In the genomic region with DNA sequence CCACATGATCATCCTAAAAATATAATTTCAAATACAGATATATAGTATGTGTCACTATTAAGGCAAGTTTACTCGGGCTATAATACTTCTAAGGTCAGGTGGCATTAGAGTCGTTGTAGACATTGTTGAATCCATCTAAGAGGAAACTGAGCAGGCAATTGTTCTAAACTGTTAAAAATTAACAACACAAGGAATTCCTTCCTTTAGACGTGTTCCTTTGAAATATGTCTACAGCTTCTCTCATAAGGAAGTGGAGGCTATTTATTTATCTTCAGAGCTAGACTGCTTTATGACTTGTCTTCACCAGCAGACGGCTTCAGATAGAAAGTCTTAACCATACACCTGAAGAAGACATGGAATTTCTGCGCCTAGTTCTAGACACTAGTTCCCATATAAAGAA, we compare ENCODE assay signal across 15 mouse cellular contexts.
"Had no signal": no experiment of that assay in that cellular context is flagged by ENCODE, and none has a peak within 500 bp of the region (broad histone marks: within the 10 kb centered on the region; RNA-seq: fewer than 3 reads in every experiment).

No protein-coding gene starts in this region.

- DNase-seq: retina, postnatal 1 day; right cerebral cortex, adult 18-20 months; right cerebral cortex, postnatal 14 days; right cerebral cortex, postnatal 25 days; right cerebral cortex, postnatal 4 days; spleen, adult 18-20 months; thymus, adult 18-20 months; thymus, adult 2 months; thymus, postnatal 14 days; thymus, postnatal 25 days; thymus, postnatal 36 days; thymus, postnatal 4 days had no signal

- H3K9ac ChIP-seq: neural tube, embryonic 13.5 days; neural tube, embryonic 15.5 days; stomach, embryonic 15.5 days had no signal

- H3K36me3 ChIP-seq: neural tube, embryonic 13.5 days; neural tube, embryonic 15.5 days; stomach, embryonic 15.5 days had no signal

- H3K27me3 ChIP-seq: neural tube, embryonic 13.5 days; neural tube, embryonic 15.5 days; stomach, embryonic 15.5 days had no signal

- H3K9me3 ChIP-seq: neural tube, embryonic 13.5 days; neural tube, embryonic 15.5 days; stomach, embryonic 15.5 days had no signal

- H3K27ac ChIP-seq: neural tube, embryonic 13.5 days; neural tube, embryonic 15.5 days; stomach, embryonic 15.5 days had no signal

- H3K4me1 ChIP-seq: neural tube, embryonic 13.5 days; neural tube, embryonic 15.5 days; stomach, embryonic 15.5 days had no signal

- H3K4me3 ChIP-seq: neural tube, embryonic 13.5 days; neural tube, embryonic 15.5 days; stomach, embryonic 15.5 days had no signal

- H3K4me2 ChIP-seq: neural tube, embryonic 13.5 days; neural tube, embryonic 15.5 days; stomach, embryonic 15.5 days had no signal
